Mouse (Mus musculus): ENCODE data around the gene Map1lc3b. TPM values are rescaled to one million over a fixed set of nuclear protein-coding genes. Genes with fewer than 3 reads are reported as not detected.

The Map1lc3b gene
- polyA plus RNA-seq, 2 experiments = 49.6 to 226 TPM

GRCm38 (mm10) chr8:121598892-121599291 is 8.7 kb downstream of the Map1lc3b start:
- TF ChIP-seq POLR2A (IDR thresholded peaks at IDR 0.05; ENCODE audit: borderline replicate concordance, extremely low read depth, insufficient read depth, insufficient read length) = no peak
- peak; percentile 78 for DNase-seq (ENCODE audit: low spot score)
- no peaks in the 10 kb centered on the region for H3K4me1 ChIP-seq (ENCODE audit: control insufficient read depth, insufficient read depth, low read length)
- no peaks in the 10 kb centered on the region for H3K9me3 ChIP-seq (ENCODE audit: control insufficient read depth, low read length)
- H3K36me3 ChIP-seq (ENCODE audit: control insufficient read depth, insufficient read depth, low read length) = peaks cover 78% of the 10 kb centered on the region
- WGBS = 20% methylated on average over 7 of the region's 7 CpGs
- peak; percentile 75 for ATAC-seq (ENCODE audit: low FRiP score, low read depth)
- H3K27ac ChIP-seq (replicated peaks; ENCODE audit: low read depth, low read length) = no peak overlapping the region
- no peak overlapping the region for H3K4me2 ChIP-seq (replicated peaks; ENCODE audit: low read depth, low read length, severe bottlenecking)
- H3K9ac ChIP-seq (ENCODE audit: low read depth, low read length, severe bottlenecking) = no peak overlapping the region
- H3K27me3 ChIP-seq (ENCODE audit: control insufficient read depth, insufficient read depth, low read length) = no peaks in the 10 kb centered on the region
- no peak overlapping the region for H3K4me3 ChIP-seq (replicated peaks; ENCODE audit: low read length)

- Histone ChIP-seq H3K27me3 (ENCODE audit: control insufficient read depth, insufficient read depth, low read length) (no peaks in the 10 kb centered on the region), H3K36me3 (ENCODE audit: control insufficient read depth, insufficient read depth, low read length) (peaks cover 78% of the 10 kb centered on the region)
- no peak for DNase-seq (ENCODE audit: low spot score)
Measured at GRCm38 (mm10) chr8:121599842-121600241, 9.7 kb downstream of the Map1lc3b start.

GRCm38 (mm10) chr8:121602411-121602810 is 12.2 kb downstream of the Map1lc3b start:
- peaks cover 88% of the 10 kb centered on the region for H3K36me3 ChIP-seq (ENCODE audit: control insufficient read depth, insufficient read depth, low read length)
- WGBS = 95% methylated on average over 12 of the region's 12 CpGs

More at GRCm38 (mm10) chr8:121599842-121600241, 9.7 kb downstream of the Map1lc3b start:
- Histone ChIP-seq H3K4me3 (replicated peaks; ENCODE audit: low read length) (no peak overlapping the region), H3K9me3 (ENCODE audit: control insufficient read depth, low read length) (no peaks in the 10 kb centered on the region), H3K4me1 (ENCODE audit: control insufficient read depth, insufficient read depth, low read length) (no peaks in the 10 kb centered on the region), H3K27ac (replicated peaks; ENCODE audit: low read depth, low read length) (no peak overlapping the region), H3K9ac (ENCODE audit: low read depth, low read length, severe bottlenecking) (no peak overlapping the region), H3K4me2 (replicated peaks; ENCODE audit: low read depth, low read length, severe bottlenecking) (no peak overlapping the region)
- no peak for ATAC-seq (ENCODE audit: low FRiP score, low read depth)
- 88% methylated on average over 14 of the region's 14 CpGs for WGBS
- no peak for TF ChIP-seq POLR2A (IDR thresholded peaks at IDR 0.05; ENCODE audit: borderline replicate concordance, extremely low read depth, insufficient read depth, insufficient read length)

GRCm38 (mm10) chr8:121602860-121603259 is 12.7 kb downstream of the Map1lc3b start:
- peaks cover 88% of the 10 kb centered on the region for H3K36me3 ChIP-seq (ENCODE audit: control insufficient read depth, insufficient read depth, low read length)
- no peaks in the 10 kb centered on the region for H3K9me3 ChIP-seq (ENCODE audit: control insufficient read depth, low read length)
- H3K4me2 ChIP-seq (replicated peaks; ENCODE audit: low read depth, low read length, severe bottlenecking) = no peak overlapping the region
- TF ChIP-seq POLR2A (IDR thresholded peaks at IDR 0.05; ENCODE audit: borderline replicate concordance, extremely low read depth, insufficient read depth, insufficient read length) = no peak
- ATAC-seq (ENCODE audit: low FRiP score, low read depth) (peak; percentile 38; the same call in 1 of the 2 replicates), DNase-seq (ENCODE audit: low spot score) (peak; percentile 71)
- no peaks in the 10 kb centered on the region for H3K4me1 ChIP-seq (ENCODE audit: control insufficient read depth, insufficient read depth, low read length)
- WGBS = 40% methylated on average over 3 of the region's 3 CpGs
- no peak overlapping the region for H3K4me3 ChIP-seq (replicated peaks; ENCODE audit: low read length)
- no peaks in the 10 kb centered on the region for H3K27me3 ChIP-seq (ENCODE audit: control insufficient read depth, insufficient read depth, low read length)
- no peak overlapping the region for H3K27ac ChIP-seq (replicated peaks; ENCODE audit: low read depth, low read length)
- no peak overlapping the region for H3K9ac ChIP-seq (ENCODE audit: low read depth, low read length, severe bottlenecking)

More at GRCm38 (mm10) chr8:121602411-121602810, 12.2 kb downstream of the Map1lc3b start:
- ATAC-seq (ENCODE audit: low FRiP score, low read depth) (no peak), DNase-seq (ENCODE audit: low spot score) (no peak)
- H3K9ac ChIP-seq (ENCODE audit: low read depth, low read length, severe bottlenecking) = no peak overlapping the region
- no peak overlapping the region for H3K27ac ChIP-seq (replicated peaks; ENCODE audit: low read depth, low read length)
- no peak overlapping the region for H3K4me3 ChIP-seq (replicated peaks; ENCODE audit: low read length)
- H3K27me3 ChIP-seq (ENCODE audit: control insufficient read depth, insufficient read depth, low read length) = no peaks in the 10 kb centered on the region
- no peaks in the 10 kb centered on the region for H3K9me3 ChIP-seq (ENCODE audit: control insufficient read depth, low read length)
- H3K4me2 ChIP-seq (replicated peaks; ENCODE audit: low read depth, low read length, severe bottlenecking) = no peak overlapping the region
- TF ChIP-seq POLR2A (IDR thresholded peaks at IDR 0.05; ENCODE audit: borderline replicate concordance, extremely low read depth, insufficient read depth, insufficient read length) = no peak
- no peaks in the 10 kb centered on the region for H3K4me1 ChIP-seq (ENCODE audit: control insufficient read depth, insufficient read depth, low read length)

- Histone ChIP-seq H3K4me2 (replicated peaks; ENCODE audit: low read depth, low read length, severe bottlenecking) (no peak overlapping the region), H3K9ac (ENCODE audit: low read depth, low read length, severe bottlenecking) (no peak overlapping the region), H3K36me3 (ENCODE audit: control insufficient read depth, insufficient read depth, low read length) (peaks cover 92% of the 10 kb centered on the region), H3K4me3 (replicated peaks; ENCODE audit: low read length) (no peak overlapping the region), H3K9me3 (ENCODE audit: control insufficient read depth, low read length) (no peaks in the 10 kb centered on the region), H3K27me3 (ENCODE audit: control insufficient read depth, insufficient read depth, low read length) (no peaks in the 10 kb centered on the region), H3K27ac (replicated peaks; ENCODE audit: low read depth, low read length) (no peak overlapping the region), H3K4me1 (ENCODE audit: control insufficient read depth, insufficient read depth, low read length) (no peaks in the 10 kb centered on the region)
- ATAC-seq (ENCODE audit: low FRiP score, low read depth) = no peak
- TF ChIP-seq POLR2A (IDR thresholded peaks at IDR 0.05; ENCODE audit: borderline replicate concordance, extremely low read depth, insufficient read depth, insufficient read length) = no peak
- no peak for DNase-seq (ENCODE audit: low spot score)
- WGBS = 96% methylated on average over 12 of the region's 12 CpGs
Measured at GRCm38 (mm10) chr8:121603801-121604200, 13.6 kb downstream of the Map1lc3b start.

GRCm38 (mm10) chr8:121607661-121608060 is 17.5 kb downstream of the Map1lc3b start:
- no peak overlapping the region for H3K9ac ChIP-seq (ENCODE audit: low read depth, low read length, severe bottlenecking)
- no peaks in the 10 kb centered on the region for H3K9me3 ChIP-seq (ENCODE audit: control insufficient read depth, low read length)
- DNase-seq (ENCODE audit: low spot score) = no peak
- no peak for ATAC-seq (ENCODE audit: low FRiP score, low read depth)
- no peak overlapping the region for H3K27ac ChIP-seq (replicated peaks; ENCODE audit: low read depth, low read length)
- H3K27me3 ChIP-seq (ENCODE audit: control insufficient read depth, insufficient read depth, low read length) = no peaks in the 10 kb centered on the region
- no peak overlapping the region for H3K4me2 ChIP-seq (replicated peaks; ENCODE audit: low read depth, low read length, severe bottlenecking)
- H3K36me3 ChIP-seq (ENCODE audit: control insufficient read depth, insufficient read depth, low read length) = peaks cover 78% of the 10 kb centered on the region
- TF ChIP-seq POLR2A (IDR thresholded peaks at IDR 0.05; ENCODE audit: borderline replicate concordance, extremely low read depth, insufficient read depth, insufficient read length) = no peak
- H3K4me3 ChIP-seq (replicated peaks; ENCODE audit: low read length) = no peak overlapping the region
- 87% methylated on average over 5 of the region's 5 CpGs for WGBS
- H3K4me1 ChIP-seq (ENCODE audit: control insufficient read depth, insufficient read depth, low read length) = no peaks in the 10 kb centered on the region

Data from limb, embryonic 14.5 days (tissue).